Mouse (Mus musculus) embryonic facial prominence, embryonic 14.5 days (tissue): ENCODE results near the gene Krtap12-1. TPM values are rescaled to one million over a fixed set of nuclear protein-coding genes. Genes with fewer than 3 reads are reported as not detected.
"Not testable (repeated sequence)": the region's sequence is repeated elsewhere in the genome, so short reads cannot be mapped to it uniquely, and the experiment has no call there.

Experiments used
- ATAC-seq: fragments of 200-750 bp; cut with Nextera tagmentation; 2 replicates; pipeline ENCODE4 v1.8.0; 2017; ENCODE audit warnings: low read depth, moderate number of reproducible peaks, moderate TSS enrichment
- DNase-seq: peaks from one replicate; pipeline ENCODE4 v3.0.0-alpha.2; 2015; ENCODE audit warnings: low spot score
- H3K27ac ChIP-seq: fragments of 300-500 bp; sonication (generic); replicated peaks from 2 replicates; pipeline ENCODE4 v1.5.1; 2014; ENCODE audit warnings: low read depth, mild to moderate bottlenecking, low read length, moderate library complexity
- H3K27me3 ChIP-seq: fragments of 300-500 bp; sonication (generic); replicated peaks from 2 replicates; pipeline ENCODE4 v1.6.1; 2014; ENCODE audit warnings: low read length; ENCODE audit not compliant: control insufficient read depth, insufficient read depth
- H3K36me3 ChIP-seq: fragments of 300-500 bp; sonication (generic); 2 replicates; pipeline ENCODE4 v1.6.1; 2014; ENCODE audit warnings: low read length, mixed read lengths; ENCODE audit not compliant: control insufficient read depth, insufficient read depth
- H3K4me1 ChIP-seq: fragments of 300-500 bp; sonication (generic); 2 replicates; pipeline ENCODE4 v1.6.1; 2014; ENCODE audit warnings: antibody characterized with exemption, low read length; ENCODE audit not compliant: control insufficient read depth, insufficient read depth
- H3K4me2 ChIP-seq: fragments of 300-500 bp; sonication (generic); 2 replicates; pipeline ENCODE4 v1.6.1; 2014; ENCODE audit warnings: low read depth, mild to moderate bottlenecking, low read length, moderate library complexity, mixed read lengths
- H3K4me3 ChIP-seq: fragments of 300-500 bp; sonication (generic); 2 replicates; pipeline ENCODE4 v1.5.1; 2014; ENCODE audit warnings: low read depth, mild to moderate bottlenecking, low read length
- H3K9ac ChIP-seq: fragments of 300-500 bp; sonication (generic); 2 replicates; pipeline ENCODE4 v1.6.1; 2014; ENCODE audit warnings: low read depth, mild to moderate bottlenecking, low read length, moderate library complexity, mixed read lengths
- H3K9me3 ChIP-seq: fragments of 300-500 bp; sonication (generic); 2 replicates; pipeline ENCODE4 v1.6.1; 2016; ENCODE audit warnings: low read length; ENCODE audit not compliant: control insufficient read depth
- WGBS: fragments of 180-500 bp; shearing (Covaris S2); extraction: QIAGEN DNeasy Blood & Tissue Kit; methylation state at CpG from one replicate; pipeline ENCODE4 v1.1.7; 2014; 5-methylcytosine and 5-hydroxymethylcytosine counted together
- polyA plus RNA-seq: library from polyadenylated mRNA; unstranded; fragments of >200 nt; fragmentation: Nextera tagmentation; extraction: Ambion mirVana; gene quantifications from 2 replicates; pipeline ENCODE4 v1.2.1, GENCODE M21; 2014

Gene Krtap12-1
- polyA plus RNA-seq, 1 experiment from 2014 or later: not detected

DNA sequence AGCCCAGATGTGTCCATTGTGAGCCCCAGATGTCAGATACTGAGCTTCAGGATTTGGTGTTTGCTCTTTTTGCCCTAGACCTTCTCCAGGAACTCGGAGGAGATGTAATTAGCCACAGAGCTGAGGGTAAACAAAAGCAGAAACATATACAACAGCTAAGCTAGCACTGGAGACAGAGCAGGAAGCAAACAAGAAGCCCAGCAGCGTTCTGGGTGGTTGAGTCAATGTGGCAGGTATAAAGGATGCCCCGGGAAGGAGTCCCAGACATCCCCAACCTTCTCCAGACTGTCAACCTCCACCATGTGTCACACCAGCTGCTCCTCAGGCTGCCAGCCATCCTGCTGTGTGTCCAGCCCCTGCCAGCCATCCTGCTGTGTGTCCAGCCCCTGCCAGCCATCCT lies 5.8 kb downstream of the Krtap12-1 start, which contains the start of gene Gm10100:
Gm10100 (plus strand) TSS at position 301 of the 400 bp plus-strand sequence.
- Histone ChIP-seq H3K36me3 (no peaks in the 10 kb centered on the region), H3K4me3 (no peak within 1 kb of the TSS), H3K27ac (no peak within 1 kb of the TSS), H3K9ac (no peak within 1 kb of the TSS), H3K9me3 (no peaks in the 10 kb centered on the region), H3K4me2 (no peak within 1 kb of the TSS), H3K27me3 (no peaks in the 10 kb centered on the region), H3K4me1 (no peaks in the 10 kb centered on the region)
- no peak for DNase-seq
- no peak for ATAC-seq
- 31% methylated on average over 3 of the region's 3 CpGs for WGBS

DNA sequence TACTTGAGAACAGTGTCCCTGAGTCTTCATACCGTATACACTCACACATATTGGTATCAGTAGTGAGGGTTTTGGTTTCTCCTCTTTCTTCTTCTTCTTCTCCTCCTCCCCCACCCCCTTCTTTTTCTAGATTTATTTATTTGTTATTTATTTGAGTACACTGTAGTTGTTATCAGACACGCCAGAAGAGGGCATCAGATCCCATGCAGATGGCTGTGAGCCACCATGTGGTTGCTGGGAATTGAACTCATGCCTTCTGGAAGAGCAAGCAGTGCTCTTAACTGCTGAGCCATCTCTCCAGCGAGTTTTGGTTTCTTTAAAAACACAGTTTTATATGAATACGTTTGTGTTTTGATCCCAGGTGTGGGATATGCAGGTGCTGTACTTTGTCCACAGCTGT lies 7.9 kb downstream of the Krtap12-1 start:
- Histone ChIP-seq H3K4me2 (no peak overlapping the region), H3K9me3 (no peaks in the 10 kb centered on the region), H3K27me3 (no peaks in the 10 kb centered on the region), H3K27ac (no peak overlapping the region), H3K36me3 (no peaks in the 10 kb centered on the region), H3K9ac (no peak overlapping the region), H3K4me1 (no peaks in the 10 kb centered on the region), H3K4me3 (no peak overlapping the region)
- ATAC-seq (no peak), DNase-seq (no peak)
- WGBS: 63% methylated on average over 4 of the region's 4 CpGs

DNA sequence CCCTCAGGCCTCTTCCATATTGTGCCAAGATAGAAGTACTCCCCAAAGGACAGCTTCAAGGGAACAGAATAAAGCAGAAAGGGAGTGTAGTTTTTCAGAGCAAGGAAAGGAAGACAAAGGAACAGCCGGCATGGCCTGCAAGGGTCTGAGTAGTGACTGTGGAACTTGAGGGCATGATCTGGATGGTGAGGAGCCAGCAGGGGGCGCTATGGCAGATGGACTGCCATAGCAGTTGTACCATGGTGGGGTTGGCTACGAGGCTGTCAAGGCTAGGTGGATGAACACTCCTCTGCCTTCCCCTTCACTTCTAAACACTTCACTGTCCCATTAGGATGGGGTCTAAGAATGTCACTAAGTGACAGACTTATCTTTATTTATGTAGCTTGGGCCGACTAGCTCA lies 8.8 kb downstream of the Krtap12-1 start:
- no peak overlapping the region for H3K4me2 ChIP-seq
- DNase-seq (no peak), ATAC-seq (no peak)

DNA sequence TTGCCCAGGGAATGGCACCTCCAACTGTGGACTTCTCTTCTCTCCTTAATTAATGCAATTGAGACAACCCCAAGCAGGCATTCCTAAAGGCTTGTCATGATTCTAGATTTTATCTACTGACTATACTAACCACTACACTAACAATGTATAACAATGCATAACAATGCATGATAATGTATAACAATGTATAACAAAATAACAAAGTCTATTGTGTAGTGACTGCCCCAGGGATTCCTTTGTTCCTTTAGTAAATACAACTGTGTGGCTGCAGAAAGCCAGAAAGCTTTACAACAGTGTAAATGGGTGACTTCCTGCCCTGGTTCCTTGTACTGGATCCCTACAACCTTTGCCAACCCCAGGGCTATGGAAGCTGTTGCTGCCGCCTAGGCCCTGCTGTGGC lies 15.5 kb downstream of the Krtap12-1 start:
- Histone ChIP-seq H3K36me3 (no peaks in the 10 kb centered on the region), H3K27me3 (no peaks in the 10 kb centered on the region), H3K27ac (no peak overlapping the region), H3K9me3 (peaks cover 9% of the 10 kb centered on the region), H3K4me2 (no peak overlapping the region), H3K4me1 (no peaks in the 10 kb centered on the region), H3K9ac (no peak overlapping the region), H3K4me3 (no peak overlapping the region)
- ATAC-seq (no peak), DNase-seq (no peak)
- WGBS: 91% methylated on average over 1 of the region's 1 CpGs

More for the DNA sequence above, 8.8 kb downstream of the Krtap12-1 start:
- H3K4me3 ChIP-seq: no peak overlapping the region
- H3K9me3 ChIP-seq: peaks cover 3% of the 10 kb centered on the region; the same call in 1 of the 2 replicates
- WGBS: 45% methylated on average over 4 of the region's 4 CpGs
- no peak overlapping the region for H3K27ac ChIP-seq
- H3K4me1 ChIP-seq: no peaks in the 10 kb centered on the region
- H3K9ac ChIP-seq: no peak overlapping the region
- H3K27me3 ChIP-seq: no peaks in the 10 kb centered on the region
- H3K36me3 ChIP-seq: no peaks in the 10 kb centered on the region

- Histone ChIP-seq H3K4me1 (no peaks in the 10 kb centered on the region), H3K4me3 (no peak overlapping the region), H3K27ac (no peak overlapping the region), H3K4me2 (no peak overlapping the region), H3K27me3 (no peaks in the 10 kb centered on the region), H3K9me3 (peaks cover 9% of the 10 kb centered on the region), H3K9ac (no peak overlapping the region), H3K36me3 (no peaks in the 10 kb centered on the region)
- 87% methylated on average over 4 of the region's 4 CpGs for WGBS
- no peak for ATAC-seq
- DNase-seq: no peak
These were observed 18.5 kb downstream of the Krtap12-1 start for GRCm38 (mm10) chr10:77738929-77739328.

- not testable (repeated sequence) for H3K27ac ChIP-seq, DNase-seq, H3K9ac ChIP-seq, H3K27me3 ChIP-seq, H3K9me3 ChIP-seq, H3K4me1 ChIP-seq, H3K4me3 ChIP-seq, H3K36me3 ChIP-seq, H3K4me2 ChIP-seq, ATAC-seq
- WGBS: 57% methylated on average over 3 of the region's 5 CpGs
These were observed 21.7 kb downstream of the Krtap12-1 start, which contains the start of gene Gm18596 for GRCm38 (mm10) chr10:77741924-77742688. Gm18596 (minus strand) TSS chr10:77742638.

DNA sequence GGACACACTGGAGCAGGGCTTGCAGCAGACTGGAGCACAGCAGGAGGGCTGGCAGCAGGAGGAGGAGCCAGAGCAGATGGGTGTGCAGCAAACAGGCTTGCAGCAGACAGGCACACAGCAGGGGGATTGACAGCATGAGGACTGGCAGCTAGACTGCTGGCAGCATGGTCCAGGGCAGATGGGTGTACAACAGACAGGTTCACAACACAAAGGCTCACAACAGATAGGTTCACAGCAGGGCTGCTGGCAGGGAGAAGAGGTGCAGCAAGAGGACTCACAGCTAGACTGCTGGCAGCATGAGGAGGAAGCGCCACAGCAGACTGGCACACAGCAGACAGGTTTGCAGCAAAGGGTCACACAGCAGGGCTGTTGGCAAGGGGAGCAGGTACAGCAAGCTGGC lies 30.3 kb downstream of the Krtap12-1 start:
- not testable (repeated sequence) for H3K9me3 ChIP-seq, H3K4me1 ChIP-seq, ATAC-seq, H3K27ac ChIP-seq, H3K4me3 ChIP-seq, H3K9ac ChIP-seq, H3K4me2 ChIP-seq, DNase-seq, H3K27me3 ChIP-seq, H3K36me3 ChIP-seq
- WGBS: 93% methylated on average over 1 of the region's 1 CpGs

DNA sequence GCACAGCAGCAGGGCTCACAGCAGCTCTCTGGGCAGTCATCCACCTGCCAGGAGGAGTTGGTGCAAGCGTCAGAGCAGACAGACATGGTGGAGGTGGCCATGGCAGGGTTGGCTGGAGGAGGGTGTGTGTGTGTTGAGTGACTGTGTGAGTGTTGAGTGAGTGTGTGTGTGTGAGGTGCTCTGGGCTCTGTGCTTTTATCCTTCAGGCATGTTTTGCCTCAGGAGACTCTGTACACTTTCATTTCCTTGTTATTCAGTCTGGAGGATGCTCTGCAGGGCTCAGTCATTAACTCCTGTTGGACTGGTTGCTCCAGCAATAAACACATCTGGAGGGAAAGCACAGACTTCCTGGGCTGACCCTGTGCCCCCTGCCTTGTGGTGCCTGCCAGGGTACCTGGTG lies 30.9 kb downstream of the Krtap12-1 start, which contains the start of gene Gm9736:
Gm9736 (minus strand) TSS at position 101 of the 400 bp plus-strand sequence.
- not testable (repeated sequence) for H3K27me3 ChIP-seq, DNase-seq, H3K27ac ChIP-seq, H3K9ac ChIP-seq, H3K4me2 ChIP-seq, H3K9me3 ChIP-seq, ATAC-seq, H3K36me3 ChIP-seq, H3K4me1 ChIP-seq, H3K4me3 ChIP-seq
- WGBS: 60% methylated on average over 1 of the region's 1 CpGs

GRCm38 (mm10) chr10:77752312-77752711 lies 31.9 kb downstream of the Krtap12-1 start:
- WGBS: 63% methylated on average over 3 of the region's 3 CpGs

More at GRCm38 (mm10) chr10:77752312-77752711, 31.9 kb downstream of the Krtap12-1 start:
- H3K27ac ChIP-seq, H3K4me2 ChIP-seq, DNase-seq, H3K27me3 ChIP-seq, H3K4me1 ChIP-seq, H3K36me3 ChIP-seq, ATAC-seq, H3K9ac ChIP-seq, H3K4me3 ChIP-seq, H3K9me3 ChIP-seq: not testable (repeated sequence)
